Mouse (Mus musculus) gastrocnemius, postnatal 4 days (tissue): ENCODE measurements around the gene Prss22. TPM values are rescaled to one million over a fixed set of nuclear protein-coding genes. Genes with fewer than 3 reads are reported as not detected.
"Not testable (repeated sequence)": the region's sequence is repeated elsewhere in the genome, so short reads cannot be mapped to it uniquely, and the experiment has no call there.

Experiments used
- DNase-seq, 2 experiments: peaks; one replicate each; pipeline ENCODE4 v3.0.0; 2021 to 2022; ENCODE audit warnings: low spot score in 2 of 2, mixed read lengths in 2 of 2
- microRNA-seq: library from miRNA; unstranded; fragments of <30 nt; microRNA quantifications from one replicate; pipeline ENCODE4 v1.2.0, GENCODE M21; 2021
- total RNA-seq, 2 experiments: library from RNA; stranded (reverse); gene quantifications; 2 replicates each; pipeline ENCODE4 v1.2.3; 2021

The Prss22 gene
- total RNA-seq, 2 experiments from 2014 or later, result not detected

DNA sequence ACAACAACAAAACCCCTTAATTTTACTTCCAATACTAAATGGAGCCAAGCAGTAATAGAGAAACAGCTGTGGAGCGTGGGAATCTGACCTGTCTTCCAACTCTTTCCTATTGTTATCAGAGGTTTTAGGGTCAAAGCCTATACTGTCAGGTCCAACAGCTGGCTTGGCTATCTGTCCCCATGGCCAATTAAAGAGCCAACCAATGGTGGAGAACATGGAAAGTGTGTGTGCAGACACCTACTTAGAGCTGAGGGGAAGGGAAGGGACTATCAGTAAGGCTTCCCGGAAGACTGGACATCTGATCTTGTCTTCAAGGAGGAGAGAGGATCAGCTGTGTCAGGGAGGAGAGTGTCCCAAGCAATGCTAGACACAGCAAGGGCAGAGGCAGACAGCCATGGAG is 48.8 kb downstream of the Prss22 start:
- no peak for DNase-seq

DNA sequence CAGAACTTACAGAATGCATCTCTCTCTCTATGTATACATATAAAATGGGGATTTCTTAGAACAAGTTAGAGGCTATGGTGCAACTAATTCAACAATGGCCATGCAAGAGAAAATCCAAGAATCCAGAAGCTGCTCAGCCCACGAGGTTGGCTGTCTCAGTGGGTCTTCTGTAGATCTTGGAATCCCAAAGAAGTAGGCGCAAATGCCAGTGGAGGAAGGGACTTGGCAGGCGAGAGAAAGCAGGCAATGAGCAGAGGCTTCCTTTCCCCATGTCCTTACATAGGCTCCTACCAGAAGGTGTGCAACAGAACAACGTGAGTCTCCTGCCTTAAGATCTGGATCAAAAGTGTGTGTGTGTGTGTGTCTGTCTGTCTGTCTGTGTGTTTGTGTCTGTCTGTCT is 50.4 kb downstream of the Prss22 start:
- DNase-seq, result not testable (repeated sequence)

Small RNA genes lying within 50 kb of the gene (microRNA-seq; reads per million reads assigned to microRNA genes)
- gene Gm27700, result not detected

Other genes starting within 250 kb of the Prss22 start
- 10 to 100 TPM; 44.5 to 49.2 TPM for gene Flywch1, start 226.5 kb downstream of the Prss22 start, total RNA-seq
- gene Flywch2, start 212.0 kb downstream of the Prss22 start, total RNA-seq, result 1 to 10 TPM; 5.6 to 6.0 TPM
- 100 to 1,000 TPM; 293 to 304 TPM for gene Srrm2, start 207.6 kb downstream of the Prss22 start, total RNA-seq
- gene Elob, start 169.0 kb downstream of the Prss22 start, total RNA-seq, result 100 to 1,000 TPM; 428 to 459 TPM
- not detected for gene Prss33, start 162.0 kb downstream of the Prss22 start, total RNA-seq
- gene Prss32, start 154.2 kb downstream of the Prss22 start, total RNA-seq, result not detected
- gene Prss41, start 153.9 kb downstream of the Prss22 start, total RNA-seq, result under 1 TPM in 1 of 2 experiments, not detected in 1; 0.18 TPM
- gene Prss21, start 130.0 kb downstream of the Prss22 start, total RNA-seq, result not detected
- gene Dcpp1, start 117.2 kb downstream of the Prss22 start, total RNA-seq, result not detected
- not detected for gene Dcpp2, start 117.2 kb downstream of the Prss22 start, total RNA-seq
- not detected for gene Dcpp3, start 80.6 kb downstream of the Prss22 start, total RNA-seq
- gene Sbp, start 56.4 kb downstream of the Prss22 start, total RNA-seq, result not detected
- not detected for gene Sbpl, start 42.8 kb downstream of the Prss22 start, total RNA-seq
- not detected for gene Prss30, start 17.5 kb downstream of the Prss22 start, total RNA-seq
- not detected for gene Prss27, start 40.0 kb upstream of the Prss22 start, total RNA-seq
- gene Kctd5, start 75.4 kb upstream of the Prss22 start, total RNA-seq, result 10 to 100 TPM; 26.0 to 30.4 TPM
- 10 to 100 TPM; 52.6 to 60.6 TPM for gene Pdpk1, start 152.8 kb upstream of the Prss22 start, total RNA-seq
- gene Amdhd2, start 165.7 kb upstream of the Prss22 start, total RNA-seq, result 10 to 100 TPM; 20.2 to 24.7 TPM
- 100 to 1,000 TPM; 193 to 194 TPM for gene Atp6v0c, start 171.6 kb upstream of the Prss22 start, total RNA-seq
- 10 to 100 TPM; 11.7 to 12.3 TPM for gene Tbc1d24, start 207.5 kb upstream of the Prss22 start, total RNA-seq
- 1 to 10 TPM; 4.7 to 4.9 TPM for gene Ntn3, start 211.4 kb upstream of the Prss22 start, total RNA-seq
- 1 to 10 TPM; 6.0 to 6.1 TPM for gene Tedc2, start 222.8 kb upstream of the Prss22 start, total RNA-seq